Mouse (Mus musculus) G1E-ER4 (cell line): ENCODE data around the gene Tomm40. TPM values are rescaled to one million over a fixed set of nuclear protein-coding genes. Genes with fewer than 3 reads are reported as not detected.
A peak's percentile ranks its signal among the peaks of the same experiment; 100 is the strongest.

Experiments used
- GATA1 ChIP-seq: IDR thresholded peaks from one replicate; pipeline ENCODE4 v1.8.0; 2012; ENCODE audit warnings: low read length, inconsistent platforms
- polyA plus RNA-seq: library from polyadenylated mRNA; stranded (reverse); fragments of >175 nt; gene quantifications from 2 replicates; pipeline ENCODE4 v1.2.3, GENCODE M21; 2012

The Tomm40 gene
- polyA plus RNA-seq, 1 experiment: 694 TPM

GRCm38 (mm10) chr7:19698907-19699826 is 16.1 kb downstream of the Tomm40 start, which contains the start of gene Apoe:
Gene Apoe (minus strand): TSS chr7:19699188.
- TF ChIP-seq GATA1: no peak

- no peak for TF ChIP-seq GATA1
These were observed 17.0 kb downstream of the Tomm40 start for GRCm38 (mm10) chr7:19697949-19698906.

- no peak for TF ChIP-seq GATA1
These were observed 18.8 kb downstream of the Tomm40 start for GRCm38 (mm10) chr7:19696336-19696873.

- TF ChIP-seq GATA1: no peak
These were observed 19.4 kb downstream of the Tomm40 start for GRCm38 (mm10) chr7:19695881-19696280.

GRCm38 (mm10) chr7:19695213-19695594 is 20.0 kb downstream of the Tomm40 start:
- TF ChIP-seq GATA1: peak; percentile 89

GRCm38 (mm10) chr7:19694336-19695212 is 20.7 kb downstream of the Tomm40 start:
- no peak for TF ChIP-seq GATA1

- no peak for TF ChIP-seq GATA1
These were observed 21.8 kb downstream of the Tomm40 start for GRCm38 (mm10) chr7:19693421-19693820.

- TF ChIP-seq GATA1: no peak
These were observed 23.1 kb downstream of the Tomm40 start, which contains the start of gene Apoc1 for GRCm38 (mm10) chr7:19691873-19692865. Gene Apoc1 (minus strand): TSS chr7:19692660.

GRCm38 (mm10) chr7:19691434-19691833 is 23.8 kb downstream of the Tomm40 start:
- no peak for TF ChIP-seq GATA1

- TF ChIP-seq GATA1: no peak
These were observed 24.4 kb downstream of the Tomm40 start for GRCm38 (mm10) chr7:19690845-19691244.

- TF ChIP-seq GATA1: no peak
These were observed 26.6 kb downstream of the Tomm40 start for GRCm38 (mm10) chr7:19688611-19689010.

GRCm38 (mm10) chr7:19688101-19688500 is 27.1 kb downstream of the Tomm40 start:
- TF ChIP-seq GATA1: no peak

- no peak for TF ChIP-seq GATA1
These were observed 28.7 kb downstream of the Tomm40 start for GRCm38 (mm10) chr7:19686521-19686920.
